Mouse (Mus musculus): ENCODE measurements around the gene Smarce1.

- no peak for TF ChIP-seq CTCF (IDR thresholded peaks at IDR 0.05; ENCODE audit: borderline replicate concordance, control insufficient read depth, extremely low read depth, insufficient read depth, low read length, poor library complexity)
- TF ChIP-seq POLR2A (IDR thresholded peaks at IDR 0.05; ENCODE audit: control insufficient read depth, extremely low read depth, insufficient read depth, low read length, poor library complexity) = peak; percentile 47; the same call in 1 of the 2 replicates
These were observed 67.7 kb downstream of the Smarce1 start for GRCm38 (mm10) chr11:99162972-99163686.

All from thymus, adult 2 months (tissue).